Mouse (Mus musculus): Measurements from ENCODE around the gene Tanc2.
A peak's percentile ranks its signal among the peaks of the same experiment; 100 is the strongest.

Gene Tanc2

GRCm38 (mm10) chr11:105589877-105590641 is at the start of gene Tanc2:
Tanc2 (plus strand) TSS chr11:105589986.
- DNase-seq (ENCODE audit: low spot score): peak; percentile 50

GRCm38 (mm10) chr11:105540781-105541180 is 49.0 kb upstream of the Tanc2 start:
- DNase-seq (ENCODE audit: low spot score): no peak

DNA sequence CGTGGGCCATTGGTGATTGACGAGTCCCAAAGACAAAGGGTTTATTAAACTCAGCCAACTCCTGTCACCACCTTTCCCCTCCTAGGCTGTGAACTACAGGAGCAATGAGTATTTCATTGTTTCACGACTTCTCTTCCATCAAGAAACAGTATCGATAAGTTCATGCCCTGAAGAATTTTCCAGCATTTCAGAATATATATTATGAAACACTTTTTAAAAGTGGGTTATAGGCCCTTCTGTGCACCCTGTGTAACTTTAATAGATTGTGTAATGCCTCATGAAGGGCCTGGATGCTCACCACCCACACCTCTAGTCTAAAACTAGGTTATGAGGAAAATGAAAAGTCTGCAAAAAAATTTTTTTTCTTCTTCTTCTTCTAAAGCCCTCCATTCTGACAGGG is 48.4 kb upstream of the Tanc2 start:
- DNase-seq (ENCODE audit: low spot score): no peak

- no peak for DNase-seq (ENCODE audit: low spot score)
Observed at GRCm38 (mm10) chr11:105542129-105542528, 47.7 kb upstream of the Tanc2 start.

DNA sequence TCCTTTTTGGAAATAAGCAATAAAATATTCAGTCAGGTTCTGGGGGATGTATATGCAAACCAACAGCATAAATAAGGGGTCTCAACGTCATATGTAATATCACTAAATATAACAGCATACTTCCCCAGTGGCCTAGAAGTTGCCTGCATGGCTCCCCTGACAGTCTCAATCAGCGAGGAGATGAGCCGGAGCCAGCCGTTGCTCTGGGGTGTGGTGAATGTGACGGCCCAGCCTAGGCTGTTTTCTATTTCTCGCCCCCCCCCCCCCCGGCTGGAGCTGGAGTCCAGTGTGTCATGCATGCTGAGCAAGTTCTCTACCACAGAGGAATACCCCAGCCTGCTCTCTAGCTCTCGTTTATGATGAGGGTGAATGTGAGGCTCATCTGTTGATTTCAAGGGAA is 44.0 kb upstream of the Tanc2 start:
- DNase-seq (ENCODE audit: low spot score): no peak

DNA sequence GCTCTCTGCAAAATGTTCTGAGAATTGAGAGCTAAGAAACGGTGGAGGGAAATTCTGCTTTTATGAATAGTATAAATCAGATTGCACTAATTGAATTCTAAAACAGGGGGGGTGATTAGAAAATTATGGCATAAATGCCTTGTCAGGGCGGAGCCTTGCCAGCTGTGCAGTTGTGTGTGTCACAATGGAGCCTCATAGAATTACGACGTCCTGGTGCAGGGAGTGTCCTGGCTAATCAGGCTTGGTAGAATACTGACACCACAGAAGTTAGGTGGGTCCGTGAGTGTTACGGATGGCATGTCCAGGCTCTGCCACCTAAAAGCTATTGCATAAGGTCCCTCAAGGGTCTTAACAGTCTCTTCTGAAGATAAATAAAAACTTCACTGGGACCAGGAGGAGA is 43.4 kb upstream of the Tanc2 start:
- no peak for DNase-seq (ENCODE audit: low spot score)

DNA sequence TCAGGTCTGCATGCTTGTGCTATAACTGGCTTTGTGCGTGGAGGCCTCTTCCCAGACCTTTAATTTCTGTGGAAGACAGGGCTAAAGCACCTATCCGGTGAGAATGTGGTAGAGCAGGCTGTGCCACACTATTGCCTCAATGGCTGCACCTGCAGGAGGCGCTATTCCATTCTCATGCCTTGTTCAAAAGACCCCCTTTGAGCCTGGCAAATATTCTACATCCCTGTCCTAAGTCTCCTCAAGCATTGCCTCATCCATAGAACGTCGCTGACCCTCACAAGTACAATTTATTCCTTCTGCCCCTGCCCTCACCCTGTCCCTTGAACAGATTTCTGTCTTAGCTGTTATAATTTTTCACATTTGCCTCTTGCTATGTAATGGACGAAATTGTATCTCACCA is 41.4 kb upstream of the Tanc2 start:
- no peak for DNase-seq (ENCODE audit: low spot score)

DNA sequence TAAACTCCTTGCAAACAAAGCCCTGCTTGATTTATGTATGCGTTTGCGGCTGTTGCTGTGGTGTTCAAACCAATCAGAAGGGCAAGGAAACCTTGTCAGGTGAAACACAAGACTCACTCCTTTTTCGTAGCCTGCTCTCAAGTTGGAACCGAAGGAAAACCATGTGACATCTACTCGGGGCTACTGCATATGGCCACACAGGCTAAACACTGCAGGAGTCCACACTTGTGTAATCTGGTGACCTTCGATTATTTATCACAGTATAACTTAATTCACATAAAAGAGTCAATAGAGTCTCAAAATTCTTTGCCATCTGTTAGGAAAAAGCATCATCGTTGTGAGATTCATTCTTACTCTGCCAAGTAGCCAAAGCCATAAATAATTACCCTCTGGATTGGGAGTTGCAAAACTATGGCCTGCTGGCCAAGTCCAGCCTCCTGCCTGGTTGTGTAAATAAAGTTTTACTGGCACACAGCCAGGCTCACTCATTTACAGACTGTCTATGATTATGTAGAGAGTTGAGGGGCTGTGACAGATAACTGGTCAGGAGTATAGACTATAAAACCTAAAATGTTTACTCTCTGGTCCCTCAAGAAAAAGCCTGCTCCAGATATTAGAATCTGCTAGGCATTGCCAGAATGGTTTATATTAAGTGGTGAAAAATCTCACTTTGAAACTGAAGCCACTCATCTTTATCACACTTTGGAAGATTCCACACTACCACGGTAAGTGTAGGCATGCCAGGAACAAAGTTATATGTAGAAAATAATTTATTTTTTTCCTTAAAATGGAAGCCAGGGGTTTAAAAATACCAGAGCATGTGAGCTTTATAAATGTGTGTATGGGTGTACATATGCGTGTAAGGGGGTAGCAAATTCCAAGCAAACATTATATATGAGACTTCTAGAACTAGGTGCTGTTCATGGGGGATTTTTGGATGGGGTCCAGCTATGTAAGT is 40.3 kb upstream of the Tanc2 start:
- peak; percentile 13 for DNase-seq (ENCODE audit: low spot score)

DNA sequence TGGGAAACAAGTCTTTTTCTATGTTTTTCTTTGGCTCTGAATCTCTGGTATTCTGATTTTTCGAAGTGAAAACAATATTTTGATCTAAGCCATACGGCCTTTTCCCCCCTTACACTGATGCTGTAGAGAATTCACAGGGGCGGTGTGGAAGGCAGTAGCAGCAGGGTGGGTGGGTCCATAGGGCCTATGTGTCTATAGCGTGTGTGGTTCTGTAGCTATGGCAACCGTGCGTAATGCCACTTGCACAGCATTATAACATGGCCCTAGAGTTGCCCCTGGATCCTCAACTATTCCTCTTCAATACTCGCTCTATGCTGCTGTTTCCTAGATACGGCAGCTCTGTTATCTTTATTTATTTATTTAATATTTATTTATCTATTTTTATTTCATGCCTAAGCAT is 32.5 kb upstream of the Tanc2 start:
- no peak for DNase-seq (ENCODE audit: low spot score)

GRCm38 (mm10) chr11:105558091-105558490 is 31.7 kb upstream of the Tanc2 start:
- no peak for DNase-seq (ENCODE audit: low spot score)

- no peak for DNase-seq (ENCODE audit: low spot score)
Observed at GRCm38 (mm10) chr11:105558803-105559505, 30.8 kb upstream of the Tanc2 start.

DNA sequence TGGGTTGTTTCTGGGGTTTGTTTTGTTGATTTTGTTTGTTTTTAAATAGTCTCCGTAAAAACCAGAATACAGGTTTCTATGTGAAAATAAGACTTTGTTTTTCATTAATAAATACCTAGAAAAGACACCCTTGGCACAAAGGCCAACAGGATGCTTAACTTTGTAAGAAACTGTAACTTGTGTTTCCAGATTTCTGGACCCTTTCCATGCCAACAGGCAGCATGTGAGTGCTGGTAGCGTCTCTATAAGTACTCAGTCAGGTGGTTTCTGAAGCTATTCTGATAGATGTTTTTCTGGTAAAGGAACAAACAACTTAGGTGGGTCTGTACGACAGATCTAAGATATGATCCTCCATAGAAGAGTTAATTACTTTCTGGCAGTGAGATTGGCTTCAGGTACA is 26.2 kb upstream of the Tanc2 start:
- no peak for DNase-seq (ENCODE audit: low spot score)

- no peak for DNase-seq (ENCODE audit: low spot score)
Observed at GRCm38 (mm10) chr11:105567221-105567641, 22.6 kb upstream of the Tanc2 start.

GRCm38 (mm10) chr11:105571996-105572395 is 17.8 kb upstream of the Tanc2 start:
- DNase-seq (ENCODE audit: low spot score): no peak

DNA sequence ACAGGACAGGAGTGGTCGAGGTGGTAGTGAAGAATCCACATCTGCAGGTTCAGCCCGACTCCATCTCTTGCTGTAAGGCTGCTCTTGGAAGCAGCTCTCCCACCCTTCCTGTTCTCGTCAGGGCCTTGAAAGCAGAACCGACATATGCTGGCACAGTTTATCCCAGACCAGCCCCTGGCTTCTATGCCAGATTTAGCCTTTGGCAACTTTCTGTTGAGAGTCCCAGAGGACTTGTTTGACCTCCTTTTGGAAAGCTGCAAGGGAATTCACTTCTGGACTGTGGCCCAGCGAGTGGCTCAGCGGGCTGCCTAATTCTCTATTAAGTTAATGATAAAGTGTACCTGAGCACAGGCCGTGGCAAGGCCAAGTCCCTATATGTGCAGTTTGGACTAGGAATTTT is 15.5 kb upstream of the Tanc2 start:
- DNase-seq (ENCODE audit: low spot score): no peak

DNA sequence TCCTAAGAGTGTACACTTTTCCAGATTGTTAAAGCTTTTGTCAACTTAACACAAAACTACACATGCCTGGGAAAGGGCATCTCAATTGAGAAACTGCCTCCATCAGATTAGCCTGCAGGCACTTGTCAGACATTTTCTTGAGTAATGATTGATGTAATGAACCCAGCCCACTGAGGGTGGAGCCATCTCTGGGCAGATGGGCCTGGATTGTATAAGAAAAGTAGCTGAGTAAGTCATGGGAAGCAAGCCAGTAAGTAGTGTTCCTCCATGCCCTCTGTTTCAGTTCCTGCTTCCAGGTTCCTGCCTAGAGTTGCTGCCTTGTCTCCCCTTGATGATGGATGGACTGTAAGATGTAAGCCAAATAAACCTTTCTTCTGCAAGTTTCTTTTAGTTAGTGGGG is 12.6 kb upstream of the Tanc2 start:
- DNase-seq (ENCODE audit: low spot score): no peak

DNA sequence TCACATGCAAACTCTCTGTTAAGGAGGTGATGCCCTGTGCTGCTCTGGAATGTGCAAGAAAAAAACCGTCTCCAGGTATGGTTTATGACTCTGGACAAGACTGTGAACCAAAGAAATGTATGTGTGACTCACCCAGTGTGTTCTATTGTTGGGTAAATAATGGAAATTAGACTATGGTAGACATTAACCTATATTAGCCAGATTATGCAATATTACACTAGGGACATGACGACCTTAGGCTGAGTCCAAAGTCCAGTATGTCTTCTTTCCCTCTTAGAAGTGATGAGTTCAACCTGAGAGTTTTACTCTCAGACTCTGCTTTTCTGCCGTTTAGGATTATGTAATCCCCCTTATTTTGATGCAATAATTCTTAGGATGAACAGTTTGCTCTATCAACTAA is 7.8 kb upstream of the Tanc2 start:
- no peak for DNase-seq (ENCODE audit: low spot score)

DNA sequence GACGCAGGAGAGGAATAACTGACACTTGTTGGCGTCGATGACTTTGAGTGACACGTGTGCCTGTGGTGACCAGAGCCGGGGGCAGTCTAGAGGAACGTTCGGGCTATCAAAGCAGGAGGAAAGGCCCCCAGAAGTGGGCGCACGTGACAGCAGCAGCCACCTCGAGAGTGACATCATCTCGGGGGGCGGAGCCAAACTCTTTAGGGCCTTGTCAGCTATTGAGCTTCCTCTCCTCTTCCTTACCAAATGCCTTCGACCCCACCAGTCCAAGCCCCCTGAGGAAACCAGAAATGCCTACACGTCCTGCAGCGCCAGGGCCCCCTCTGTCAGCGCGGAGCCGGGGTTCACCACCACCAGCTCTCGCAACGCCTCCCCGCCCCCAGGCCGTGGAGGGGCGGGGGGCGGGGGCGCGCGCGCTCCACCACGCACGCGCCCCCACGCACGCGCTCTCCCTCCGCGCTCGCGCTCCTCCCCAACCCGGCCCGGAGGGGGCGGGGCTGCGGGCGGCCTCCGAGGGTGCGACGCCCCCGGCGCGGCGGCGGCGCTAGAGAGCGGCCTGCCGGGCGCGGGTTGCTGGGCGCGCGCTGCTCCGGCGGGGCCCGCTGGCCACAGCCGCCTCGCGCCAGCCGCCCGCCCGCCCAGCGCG is 432 bp upstream of the Tanc2 start:
- DNase-seq (ENCODE audit: low spot score): peak; percentile 79

- no peak for DNase-seq (ENCODE audit: low spot score)
Observed at GRCm38 (mm10) chr11:105591905-105592304, 2.1 kb downstream of the Tanc2 start.

GRCm38 (mm10) chr11:105602177-105602576 is 12.4 kb downstream of the Tanc2 start:
- DNase-seq (ENCODE audit: low spot score): no peak

DNA sequence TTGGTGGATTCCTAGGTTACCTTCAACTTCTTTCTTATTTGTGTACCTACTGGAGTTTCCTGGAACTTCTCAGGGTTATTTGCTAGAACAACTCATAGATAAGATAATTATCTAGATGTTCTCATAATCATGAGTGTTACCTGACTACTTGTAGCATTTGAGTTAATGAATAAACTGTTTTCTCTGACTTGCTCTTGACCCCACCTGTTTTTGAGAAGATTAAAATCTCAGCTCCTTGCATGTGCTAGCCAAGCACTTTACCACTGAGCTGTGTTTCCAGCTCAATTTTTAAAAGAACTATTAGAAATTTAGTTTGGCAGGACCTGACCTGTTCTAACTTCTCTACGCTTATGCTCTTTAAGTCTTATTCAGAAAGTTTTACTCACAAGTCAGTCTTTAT is 36.4 kb downstream of the Tanc2 start:
- DNase-seq (ENCODE audit: low spot score): no peak

GRCm38 (mm10) chr11:105643995-105644394 is 54.2 kb downstream of the Tanc2 start:
- no peak for DNase-seq (ENCODE audit: low spot score)

Data from urinary bladder, postnatal 25 days (tissue).